Mouse (Mus musculus): Measurements from ENCODE around the gene Ccin. TPM values are rescaled to one million over a fixed set of nuclear protein-coding genes. Genes with fewer than 3 reads are reported as not detected.

Gene Ccin
- not detected in 2 replicates for polyA plus RNA-seq (2015; fragmentation: Nextera tagmentation; extraction: Ambion mirVana)

- H3K9me3 ChIP-seq (replicated peaks; ENCODE audit: low read length), result no peaks in the 10 kb centered on the region
- H3K27me3 ChIP-seq (ENCODE audit: insufficient read depth, low read length), result no peaks in the 10 kb centered on the region
- H3K4me2 ChIP-seq (ENCODE audit: low read length), result peak within 1 kb of the TSS; percentile 49
- TF ChIP-seq CTCF (IDR thresholded peaks at IDR 0.05; ENCODE audit: low read depth), result no peak
- peak within 1 kb of the TSS; percentile 24 for H3K9ac ChIP-seq (ENCODE audit: low read depth, low read length)
- H3K4me3 ChIP-seq (replicated peaks; ENCODE audit: low read depth, low read length), result peak within 1 kb of the TSS; percentile 11; the same call in 1 of the 2 replicates
- H3K27ac ChIP-seq, result no peak within 1 kb of the TSS
- H3K36me3 ChIP-seq (ENCODE audit: insufficient read depth, low read length), result no peaks in the 10 kb centered on the region
- no peak for DNase-seq (ENCODE audit: low spot score)
- 82% methylated on average over 11 of the region's 11 CpGs for whole genome bisulfite sequencing
- no peak for ATAC-seq (replicated peaks; ENCODE audit: low FRiP score, low read depth)
- peaks cover 5% of the 10 kb centered on the region; the same call in 1 of the 2 replicates for H3K4me1 ChIP-seq (replicated peaks; ENCODE audit: insufficient read depth, low read length)
Observed at GRCm38 (mm10) chr4:43983181-43983580, at the start of gene Ccin. Gene Ccin (plus strand): TSS chr4:43983483.

GRCm38 (mm10) chr4:43936186-43936585, 47.1 kb upstream of the Ccin start:
- Histone ChIP-seq H3K27me3 (ENCODE audit: insufficient read depth, low read length) (no peaks in the 10 kb centered on the region), H3K4me2 (ENCODE audit: low read length) (no peak overlapping the region), H3K4me1 (replicated peaks; ENCODE audit: insufficient read depth, low read length) (no peaks in the 10 kb centered on the region), H3K9ac (ENCODE audit: low read depth, low read length) (no peak overlapping the region), H3K4me3 (replicated peaks; ENCODE audit: low read depth, low read length) (no peak overlapping the region), H3K9me3 (replicated peaks; ENCODE audit: low read length) (no peaks in the 10 kb centered on the region), H3K27ac (no peak overlapping the region), H3K36me3 (ENCODE audit: insufficient read depth, low read length) (peaks cover 12% of the 10 kb centered on the region)
- 75% methylated on average over 4 of the region's 4 CpGs for WGBS
- ATAC-seq (replicated peaks; ENCODE audit: low FRiP score, low read depth) (no peak), DNase-seq (ENCODE audit: low spot score) (no peak)
- TF ChIP-seq CTCF (IDR thresholded peaks at IDR 0.05; ENCODE audit: low read depth), result no peak

GRCm38 (mm10) chr4:43936749-43937674, 46.3 kb upstream of the Ccin start:
- no peak overlapping the region for H3K4me2 ChIP-seq (ENCODE audit: low read length)
- H3K9ac ChIP-seq (ENCODE audit: low read depth, low read length), result no peak overlapping the region
- no peaks in the 10 kb centered on the region for H3K4me1 ChIP-seq (replicated peaks; ENCODE audit: insufficient read depth, low read length)
- H3K4me3 ChIP-seq (replicated peaks; ENCODE audit: low read depth, low read length), result no peak overlapping the region
- WGBS, result 74% methylated on average over 14 of the region's 14 CpGs
- H3K9me3 ChIP-seq (replicated peaks; ENCODE audit: low read length), result no peaks in the 10 kb centered on the region
- TF ChIP-seq CTCF (IDR thresholded peaks at IDR 0.05; ENCODE audit: low read depth), result no peak
- no peak overlapping the region for H3K27ac ChIP-seq
- DNase-seq (ENCODE audit: low spot score), result peak; percentile 4
- ATAC-seq (replicated peaks; ENCODE audit: low FRiP score, low read depth), result no peak
- H3K36me3 ChIP-seq (ENCODE audit: insufficient read depth, low read length), result peaks cover 6% of the 10 kb centered on the region
- no peaks in the 10 kb centered on the region for H3K27me3 ChIP-seq (ENCODE audit: insufficient read depth, low read length)

- DNase-seq (ENCODE audit: low spot score) (no peak), ATAC-seq (replicated peaks; ENCODE audit: low FRiP score, low read depth) (no peak)
- Histone ChIP-seq H3K4me1 (replicated peaks; ENCODE audit: insufficient read depth, low read length) (no peaks in the 10 kb centered on the region), H3K9ac (ENCODE audit: low read depth, low read length) (no peak overlapping the region), H3K9me3 (replicated peaks; ENCODE audit: low read length) (no peaks in the 10 kb centered on the region), H3K4me2 (ENCODE audit: low read length) (no peak overlapping the region), H3K4me3 (replicated peaks; ENCODE audit: low read depth, low read length) (no peak overlapping the region), H3K27me3 (ENCODE audit: insufficient read depth, low read length) (no peaks in the 10 kb centered on the region), H3K36me3 (ENCODE audit: insufficient read depth, low read length) (peaks cover 15% of the 10 kb centered on the region; the same call in 1 of the 2 replicates), H3K27ac (no peak overlapping the region)
- 95% methylated on average over 5 of the region's 5 CpGs for WGBS
- no peak for TF ChIP-seq CTCF (IDR thresholded peaks at IDR 0.05; ENCODE audit: low read depth)
Observed at GRCm38 (mm10) chr4:43941315-43941714, 42.0 kb upstream of the Ccin start.

- Histone ChIP-seq H3K4me2 (ENCODE audit: low read length) (no peak overlapping the region), H3K27ac (no peak overlapping the region), H3K36me3 (ENCODE audit: insufficient read depth, low read length) (peaks cover 15% of the 10 kb centered on the region; the same call in 1 of the 2 replicates), H3K9me3 (replicated peaks; ENCODE audit: low read length) (no peaks in the 10 kb centered on the region), H3K4me1 (replicated peaks; ENCODE audit: insufficient read depth, low read length) (no peaks in the 10 kb centered on the region), H3K27me3 (ENCODE audit: insufficient read depth, low read length) (no peaks in the 10 kb centered on the region), H3K9ac (ENCODE audit: low read depth, low read length) (no peak overlapping the region), H3K4me3 (replicated peaks; ENCODE audit: low read depth, low read length) (no peak overlapping the region)
- WGBS, result 93% methylated on average over 8 of the region's 8 CpGs
- ATAC-seq (replicated peaks; ENCODE audit: low FRiP score, low read depth), result no peak
- DNase-seq (ENCODE audit: low spot score), result no peak
- TF ChIP-seq CTCF (IDR thresholded peaks at IDR 0.05; ENCODE audit: low read depth), result no peak
Observed at GRCm38 (mm10) chr4:43942421-43942820, 40.9 kb upstream of the Ccin start.

GRCm38 (mm10) chr4:43947571-43947970, 35.7 kb upstream of the Ccin start:
- H3K9ac ChIP-seq (ENCODE audit: low read depth, low read length), result no peak overlapping the region
- H3K9me3 ChIP-seq (replicated peaks; ENCODE audit: low read length), result no peaks in the 10 kb centered on the region
- DNase-seq (ENCODE audit: low spot score) (no peak), ATAC-seq (replicated peaks; ENCODE audit: low FRiP score, low read depth) (no peak)
- H3K4me1 ChIP-seq (replicated peaks; ENCODE audit: insufficient read depth, low read length), result no peaks in the 10 kb centered on the region
- no peak overlapping the region for H3K27ac ChIP-seq
- H3K4me3 ChIP-seq (replicated peaks; ENCODE audit: low read depth, low read length), result no peak overlapping the region
- peaks cover 5% of the 10 kb centered on the region; the same call in 1 of the 2 replicates for H3K36me3 ChIP-seq (ENCODE audit: insufficient read depth, low read length)
- H3K4me2 ChIP-seq (ENCODE audit: low read length), result no peak overlapping the region
- no peaks in the 10 kb centered on the region for H3K27me3 ChIP-seq (ENCODE audit: insufficient read depth, low read length)
- TF ChIP-seq CTCF (IDR thresholded peaks at IDR 0.05; ENCODE audit: low read depth), result no peak
- WGBS, result 97% methylated on average over 2 of the region's 2 CpGs

Measured in kidney, postnatal 0 days (tissue).